Mouse (Mus musculus) T-helper 17 cell (primary cell): ENCODE results near the gene Zbtb8b.

Experiments used
- in situ Hi-C, 2 experiments: fragments of 300-600 bp; cut with MboI, MseI; formaldehyde crosslinking; loops; 1 replicate in 1 of 2; 2 replicates in 1 of 2; pipeline ENCODE4 v1.15.1; 2025; ENCODE audit warnings: high pct_unique_total_duplicates in 2 of 2

Gene Zbtb8b

GRCm38 (mm10) chr4:129376961-129377545, 63.6 kb downstream of the Zbtb8b start:
- in situ Hi-C loops, result no loop called here

GRCm38 (mm10) chr4:129375821-129376220, 64.8 kb downstream of the Zbtb8b start:
- in situ Hi-C loops, result no loop called here
